Mouse (Mus musculus) heart, postnatal 14 days (tissue): Measurements from ENCODE around the gene Mamld1. TPM values are rescaled to one million over a fixed set of nuclear protein-coding genes. Genes with fewer than 3 reads are reported as not detected.
"Not testable (repeated sequence)": the region's sequence is repeated elsewhere in the genome, so short reads cannot be mapped to it uniquely, and the experiment has no call there.

Experiments used
- DNase-seq, 2 experiments: peaks; one replicate each; pipeline ENCODE4 v3.0.0; 2021 to 2022
- intact Hi-C: fragments of 180-260 bp; cut with DNase I; formaldehyde crosslinking; loops from one replicate; pipeline ENCODE4 v1.15.1; 2025
- long read RNA-seq, 2 experiments: library from polyadenylated mRNA; stranded (forward); transcript quantifications; one replicate each; pipeline ENCODE4 v2.0.0; 2021
- total RNA-seq, 2 experiments: library from RNA; stranded (reverse); gene quantifications; 2 replicates each; pipeline ENCODE4 v1.2.3; 2021

Mamld1 gene
- 10 to 100 TPM in 1 of 2 experiments, 1 to 10 TPM in 1; 9.9 to 11.3 TPM for total RNA-seq
- long read RNA-seq, experiment 1, partial matches to known transcripts = 4 of 6 reads
- long read RNA-seq, experiment 1, other reads (novel, unspliced or antisense) = 1 of 6 reads
- long read RNA-seq, experiment 2, partial matches to known transcripts = 2 of 3 reads
- long read RNA-seq, experiment 2, other reads (novel, unspliced or antisense) = 0 of 3 reads

DNA sequence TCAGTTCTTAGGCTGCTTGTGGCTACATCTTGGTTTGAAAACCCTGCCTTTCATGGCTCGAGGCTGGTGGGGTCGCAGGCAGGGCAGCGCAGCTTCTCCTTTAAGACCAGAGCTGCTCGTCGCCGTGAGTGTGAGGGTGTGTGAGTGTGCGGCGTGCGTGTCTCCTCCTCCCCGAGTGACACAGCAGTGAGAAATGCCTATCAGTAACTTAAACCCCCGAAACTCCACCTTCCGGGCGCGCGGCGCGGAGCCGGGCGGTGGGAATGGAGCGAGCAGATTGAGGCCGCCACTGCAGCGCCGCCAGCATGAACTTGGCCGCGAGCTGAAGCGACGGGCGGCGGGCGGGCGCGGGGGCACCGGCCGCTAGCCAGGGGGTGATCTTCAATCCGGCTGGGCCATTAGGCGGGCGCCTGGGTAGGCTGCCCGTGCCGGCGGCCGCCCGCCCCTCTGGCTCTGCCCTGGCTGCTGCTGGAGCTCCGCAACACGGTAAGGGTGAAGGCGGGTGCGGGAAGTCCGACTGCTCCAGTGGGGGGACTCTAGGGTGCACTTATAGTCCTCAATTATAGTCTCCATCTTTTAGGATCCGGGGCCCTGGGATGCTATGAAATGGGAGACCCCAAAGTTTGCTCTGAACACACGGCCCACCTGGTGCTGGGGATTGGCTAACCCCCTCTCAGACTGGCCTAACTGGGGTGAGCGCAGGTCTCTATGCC is at the start of gene Mamld1:
Gene Mamld1, plus strand, starts transcription at position 393 of the 713 bp plus-strand sequence.
- peak; percentile 79 to 80 for DNase-seq
- intact Hi-C loops = loop anchor here (2.0 to 10.0 kb wide), 7 partner anchors 57 to 467 kb away; no protein-coding TSS in a partner anchor

GRCm38 (mm10) chrX:71024718-71025117 is 25.3 kb upstream of the Mamld1 start:
- no peak for DNase-seq
- intact Hi-C loops = no loop called here

- no peak for DNase-seq
- intact Hi-C loops = no loop called here
These were observed 22.0 kb upstream of the Mamld1 start for GRCm38 (mm10) chrX:71028007-71028406.

GRCm38 (mm10) chrX:71028976-71029375 is 21.1 kb upstream of the Mamld1 start:
- intact Hi-C loops, DNase-seq: not testable (repeated sequence)

GRCm38 (mm10) chrX:71050677-71051311 is 738 bp downstream of the Mamld1 start:
- intact Hi-C loops = loop anchor here (2.0 to 5.0 kb wide), 5 partner anchors 57 to 468 kb away; no protein-coding TSS in a partner anchor
- DNase-seq = peak; percentile 16 to 26

- intact Hi-C loops = loop anchor here (2.0 to 5.0 kb wide), 6 partner anchors 56 to 469 kb away; no protein-coding TSS in a partner anchor
- DNase-seq = peak; percentile 16 to 23
These were observed 1.5 kb downstream of the Mamld1 start for GRCm38 (mm10) chrX:71051361-71052114.

DNA sequence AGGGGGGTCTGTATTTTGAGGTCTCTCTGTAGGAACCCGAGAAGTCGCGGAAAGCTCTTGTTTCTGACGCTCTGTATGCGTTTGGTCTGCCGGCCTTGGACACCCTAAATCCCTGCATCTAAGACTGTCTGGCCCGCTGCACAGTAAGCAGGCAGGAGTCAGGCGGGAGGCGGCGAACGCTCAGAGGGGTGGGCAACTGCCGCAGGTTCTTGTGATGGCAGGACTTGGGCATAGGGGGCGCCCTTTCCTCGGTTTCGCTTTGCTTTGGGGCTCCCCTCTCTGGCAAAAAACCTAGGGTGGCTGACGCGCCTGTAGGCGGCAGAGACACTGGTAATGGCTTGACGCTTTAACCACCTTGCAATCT is 2.0 kb downstream of the Mamld1 start:
- intact Hi-C loops = loop anchor here (2.0 to 5.0 kb wide), 4 partner anchors 55 to 163 kb away; no protein-coding TSS in a partner anchor
- peak; percentile 78 to 85 for DNase-seq

DNA sequence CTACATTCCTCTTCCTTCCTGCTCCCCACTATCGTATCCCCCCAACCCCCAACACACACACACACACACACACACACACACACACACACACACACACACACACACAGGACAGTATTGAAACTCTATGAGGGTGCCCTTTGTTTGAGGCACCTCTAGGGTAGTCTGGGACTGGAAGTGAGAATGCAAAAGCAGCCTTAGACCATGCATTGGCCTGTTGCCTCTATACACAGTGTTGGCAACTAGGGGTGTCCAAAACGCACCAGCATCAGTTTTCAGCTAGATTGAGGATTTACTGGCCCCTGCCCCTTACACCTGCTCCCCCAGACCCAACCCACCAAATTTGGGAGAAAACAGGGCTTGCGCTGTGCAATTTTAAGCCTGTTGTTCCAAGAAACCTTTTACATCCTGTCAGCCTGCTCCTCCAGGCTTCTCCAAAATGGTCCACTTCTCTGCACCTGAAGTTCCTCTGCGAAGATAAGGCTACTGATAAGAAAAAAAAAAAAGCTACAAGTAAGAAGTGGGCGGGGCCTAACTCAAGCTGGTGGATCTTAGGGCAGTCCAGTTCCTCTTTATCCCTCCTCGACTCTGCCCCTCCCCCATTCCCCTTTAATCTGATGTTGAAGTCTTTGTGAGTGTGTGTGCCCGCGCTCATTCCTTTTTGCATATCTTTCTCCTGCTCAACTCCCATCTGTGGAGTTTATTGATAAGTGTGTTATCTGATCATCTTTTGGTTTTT is 2.6 kb downstream of the Mamld1 start:
- peak in 1 of 2 experiments; percentile 10 for DNase-seq
- intact Hi-C loops = loop anchor here (2.0 to 5.0 kb wide), 4 partner anchors 55 to 162 kb away; no protein-coding TSS in a partner anchor

DNA sequence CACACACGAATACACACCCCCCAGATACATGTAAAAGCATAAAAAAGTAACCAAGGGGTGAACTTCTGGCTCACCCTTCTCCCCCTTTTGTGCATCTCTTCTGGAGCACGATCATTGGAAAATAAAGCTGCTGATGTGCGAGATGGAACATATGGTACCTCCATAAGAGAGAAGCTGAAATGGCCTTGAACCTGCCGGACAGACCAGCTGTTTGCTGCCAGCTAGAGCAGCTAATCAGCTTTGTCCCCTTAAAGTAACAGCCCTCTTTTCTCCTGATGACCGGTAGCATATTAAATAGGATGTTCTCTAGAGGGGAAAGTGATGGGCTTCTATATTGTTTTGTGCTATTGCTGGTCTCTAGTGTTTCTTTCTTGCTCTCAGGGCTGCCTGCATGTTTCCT is 3.2 kb downstream of the Mamld1 start:
- DNase-seq = no peak
- intact Hi-C loops = loop anchor here (2.0 to 5.0 kb wide), 4 partner anchors 54 to 162 kb away; no protein-coding TSS in a partner anchor

GRCm38 (mm10) chrX:71056968-71057367 is 6.9 kb downstream of the Mamld1 start:
- DNase-seq = no peak
- intact Hi-C loops = no loop called here

GRCm38 (mm10) chrX:71085092-71085807 is 35.2 kb downstream of the Mamld1 start:
- intact Hi-C loops = no loop called here
- DNase-seq = no peak

DNA sequence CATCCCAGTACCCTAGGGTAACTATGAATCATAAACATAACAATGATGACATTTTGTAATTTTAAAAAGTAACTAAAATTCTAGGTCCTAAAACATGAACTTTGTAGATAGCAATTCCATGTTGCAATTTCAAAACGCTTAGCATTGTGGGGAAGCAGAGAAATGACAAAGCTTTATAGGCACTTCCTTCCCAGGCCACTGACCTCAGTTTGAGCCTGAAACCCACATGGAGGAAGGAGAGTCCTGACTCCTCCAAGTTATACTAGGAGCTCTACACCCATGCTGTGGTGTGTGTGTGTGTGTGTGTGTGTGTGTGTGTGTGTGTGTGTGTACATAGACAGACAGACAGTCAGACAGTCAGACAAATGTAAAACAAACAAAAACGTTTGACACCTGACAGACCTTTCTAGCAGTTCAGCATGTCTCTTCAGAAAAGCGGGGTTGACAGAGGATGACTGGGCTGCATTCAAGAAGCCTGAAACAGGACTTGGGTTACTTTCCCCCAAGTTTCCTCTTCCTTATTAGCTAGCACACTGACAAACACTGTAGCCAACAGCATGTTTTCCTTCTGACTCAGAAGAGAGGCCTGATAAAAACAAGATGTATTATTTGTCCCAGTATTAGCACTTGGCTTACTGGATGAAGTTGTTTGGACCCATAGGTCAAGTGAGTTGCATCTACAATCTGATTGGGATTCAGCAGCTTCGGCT is 37.5 kb downstream of the Mamld1 start:
- intact Hi-C loops = no loop called here
- no peak for DNase-seq

DNA sequence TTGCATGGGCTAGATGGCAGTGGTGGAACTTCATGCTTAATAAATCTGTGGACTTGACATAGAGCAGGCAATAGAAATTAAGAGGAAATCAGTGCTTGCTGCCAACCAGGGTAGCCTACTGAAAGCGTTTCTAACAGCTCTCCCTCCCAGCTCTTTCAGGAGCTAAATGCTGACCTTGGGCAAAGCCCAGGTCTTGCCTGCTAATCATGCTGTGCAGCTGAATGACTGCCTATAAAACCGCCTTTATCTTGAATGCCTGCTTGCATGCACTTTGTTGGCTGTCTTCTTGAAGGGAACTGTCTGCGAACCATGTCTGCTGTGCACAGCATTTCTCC is 38.0 kb downstream of the Mamld1 start:
- intact Hi-C loops = no loop called here
- no peak for DNase-seq

DNA sequence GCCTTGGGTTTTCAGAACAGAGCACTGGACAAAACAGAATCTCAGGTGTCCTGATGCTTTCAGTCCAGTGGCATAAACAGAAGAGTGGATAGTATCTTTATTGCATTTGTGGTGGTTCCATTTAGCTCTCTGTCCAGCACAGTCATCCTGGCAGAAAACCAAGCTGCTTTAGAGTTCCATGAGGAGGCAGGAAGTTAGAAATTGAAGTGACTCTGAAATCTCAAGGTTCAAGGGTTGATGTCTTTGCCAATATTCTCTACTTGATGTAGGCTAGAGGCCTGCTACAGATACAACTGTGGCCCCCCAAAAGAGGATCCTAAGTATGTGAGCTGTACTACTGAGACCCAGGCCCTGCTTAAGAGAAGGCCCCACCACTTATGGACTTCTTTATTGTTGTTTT is 55.8 kb downstream of the Mamld1 start:
- intact Hi-C loops = loop anchor here (5.0 kb wide), 1 partner anchor 54 kb away; the partner anchor contains the start of gene Mamld1
- DNase-seq = peak; percentile 6 to 39

DNA sequence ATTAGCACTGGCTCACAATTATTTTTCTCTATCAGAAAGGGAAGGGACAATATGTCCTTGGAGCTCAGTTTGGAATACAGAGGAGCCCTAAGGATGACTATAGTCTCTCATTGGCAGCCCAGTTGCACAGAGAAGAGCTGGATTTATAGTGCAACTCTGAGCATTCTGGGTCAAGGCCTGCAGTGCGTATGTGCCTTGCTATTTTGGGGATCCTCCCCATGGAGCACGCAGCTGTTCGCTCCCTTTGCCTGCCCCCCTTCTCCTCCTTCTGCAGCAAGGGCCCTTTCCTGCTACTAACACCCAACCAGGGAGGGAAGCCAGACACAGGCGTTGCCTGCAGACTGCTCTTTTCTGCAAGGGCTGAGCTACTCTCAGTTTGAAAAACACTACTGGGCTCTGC is 56.3 kb downstream of the Mamld1 start:
- intact Hi-C loops = loop anchor here (5.0 kb wide), 1 partner anchor 54 kb away; the partner anchor contains the start of gene Mamld1

DNA sequence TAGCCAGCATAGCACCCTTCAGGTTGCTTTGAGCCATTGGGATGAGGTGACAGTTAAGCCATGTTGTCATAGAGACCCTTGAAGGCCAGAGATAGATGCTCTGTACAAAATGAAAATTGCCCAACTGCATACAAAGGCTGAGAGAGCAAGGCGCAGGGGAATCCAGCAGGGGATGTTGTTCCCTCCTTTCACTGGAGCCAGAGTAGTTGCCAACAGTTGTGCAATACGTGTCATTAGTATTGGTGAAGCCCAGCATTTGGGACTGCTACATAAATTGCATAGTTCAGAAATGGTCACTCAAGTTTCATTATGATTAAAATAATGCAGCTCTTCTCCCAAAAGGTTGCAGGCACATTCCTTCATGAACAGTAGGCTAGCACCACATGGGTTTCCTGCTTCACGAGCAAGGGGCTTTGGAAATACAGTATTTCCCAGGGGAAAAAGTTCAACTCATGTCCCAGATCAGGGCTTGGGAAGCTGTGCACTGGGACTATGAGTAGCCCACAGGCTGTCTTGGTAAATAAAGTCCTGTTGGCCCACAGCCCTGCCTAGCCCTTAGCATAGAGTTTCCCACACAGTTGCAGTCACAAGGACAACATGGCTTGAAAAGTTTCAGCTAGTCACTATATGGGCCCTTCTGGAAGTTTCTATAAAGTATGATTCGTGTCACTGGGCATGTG is 58.1 kb downstream of the Mamld1 start:
- DNase-seq = peak in 1 of 2 experiments; percentile 18
- intact Hi-C loops = loop anchor here (5.0 kb wide), 1 partner anchor 56 kb away; the partner anchor contains the start of gene Mamld1

More for the DNA sequence above, 56.3 kb downstream of the Mamld1 start:
- peak; percentile 52 to 55 for DNase-seq

- no peak for DNase-seq
- intact Hi-C loops = no loop called here
These were observed 60.3 kb downstream of the Mamld1 start for GRCm38 (mm10) chrX:71110333-71110732.
